Mouse (Mus musculus) E14TG2a.4 (cell line): Measurements from ENCODE around the gene Pcyox1.

Experiments
- CTCF ChIP-seq: conservative IDR thresholded peaks from 2 replicates; pipeline ENCODE4 v1.5.1; 2014; ENCODE audit warnings: low read length
- NANOG ChIP-seq: IDR thresholded peaks from 2 replicates; pipeline ENCODE4 v1.6.1; 2014; ENCODE audit warnings: borderline replicate concordance, low read length, mixed read lengths
- POU5F1 ChIP-seq: IDR thresholded peaks from 2 replicates; pipeline ENCODE4 v1.6.1; 2014; ENCODE audit warnings: low read length, borderline replicate concordance

DNA sequence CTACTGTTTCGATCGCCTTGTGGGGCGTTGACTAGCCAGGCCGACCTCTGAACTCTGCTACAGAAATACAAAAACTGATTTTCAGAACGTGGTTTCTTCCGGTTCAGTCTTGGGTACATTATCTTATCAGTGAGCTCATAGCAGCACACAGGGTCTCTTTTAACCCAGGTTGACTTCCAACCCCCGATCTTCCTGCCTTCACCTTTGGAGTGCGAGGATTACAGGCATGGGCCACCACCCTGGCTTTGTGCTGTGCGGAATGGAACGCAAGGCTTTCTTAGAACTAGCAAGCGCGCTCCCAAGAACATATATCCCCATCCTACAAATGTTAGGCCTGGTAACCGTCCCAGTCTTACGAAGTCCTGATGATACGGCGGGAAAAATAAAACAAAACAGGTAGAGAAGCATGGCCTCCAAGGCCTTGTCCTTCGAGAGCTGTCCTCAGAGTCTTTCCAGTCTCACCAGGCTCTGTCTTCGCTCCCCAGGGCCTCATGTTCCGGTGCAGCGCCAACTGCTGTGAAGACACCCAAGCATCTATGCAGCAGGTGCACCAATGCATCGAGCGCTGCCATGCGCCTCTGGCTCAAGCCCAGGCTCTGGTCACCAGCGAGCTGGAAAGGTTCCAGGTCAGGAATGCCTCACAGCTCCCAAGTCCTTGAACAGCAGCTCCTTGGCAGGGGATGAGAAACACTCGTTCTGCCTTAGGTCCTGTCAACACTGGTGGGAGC, 30.7 kb downstream of the Pcyox1 start:
- no peak for TF ChIP-seq CTCF
- TF ChIP-seq NANOG: no peak
- TF ChIP-seq POU5F1: no peak
